Mouse (Mus musculus) layer of hippocampus, postnatal 25 days (tissue): ENCODE measurements around the gene Phactr2. TPM values are rescaled to one million over a fixed set of nuclear protein-coding genes. Genes with fewer than 3 reads are reported as not detected.

ENCODE experiments used
- DNase-seq, 2 experiments: peaks; one replicate each; pipeline ENCODE4 v3.0.0; 2022; ENCODE audit warnings: mixed read lengths in 2 of 2, low spot score in 1 of 2; ENCODE audit errors: extremely low spot score in 1 of 2
- total RNA-seq, 2 experiments: library from RNA; stranded (reverse); gene quantifications; 2 replicates each; pipeline ENCODE4 v1.2.3; 2021

Gene Phactr2
- total RNA-seq, 2 experiments from 2014 or later = 20.1 to 20.6 TPM

DNA sequence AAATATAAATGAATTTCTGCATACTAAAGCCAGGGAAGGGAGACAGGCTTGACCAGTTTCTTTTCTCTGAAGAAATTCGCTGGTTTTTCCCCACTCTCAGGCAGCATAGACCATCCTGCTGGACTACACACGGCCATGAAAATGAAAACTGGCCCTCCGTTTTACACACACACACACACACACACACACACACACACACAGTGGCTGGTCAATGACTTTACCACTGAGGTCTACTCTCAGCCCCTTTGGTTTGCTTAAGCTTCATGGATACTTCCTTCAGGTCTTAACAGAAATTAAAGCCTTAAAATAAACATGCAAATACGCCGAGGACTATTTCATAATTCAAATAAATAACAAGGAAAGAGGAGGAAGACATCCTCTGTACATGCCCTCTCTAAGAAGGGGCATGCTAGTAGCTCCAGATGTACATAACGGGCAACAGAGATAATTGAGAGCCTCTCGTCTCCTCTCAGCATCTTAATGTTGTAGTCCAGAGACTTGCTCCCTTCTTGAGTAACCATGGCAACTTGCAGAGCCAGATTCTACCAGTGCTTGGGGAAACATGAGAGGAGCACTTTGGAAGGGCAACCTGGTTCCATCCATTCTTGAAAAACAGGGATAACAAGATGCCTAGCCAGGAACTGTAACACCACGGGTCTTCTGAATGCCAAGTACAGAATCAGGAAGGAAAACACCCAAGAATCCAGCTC, 184.8 kb downstream of the Phactr2 start:
- DNase-seq = no peak

DNA sequence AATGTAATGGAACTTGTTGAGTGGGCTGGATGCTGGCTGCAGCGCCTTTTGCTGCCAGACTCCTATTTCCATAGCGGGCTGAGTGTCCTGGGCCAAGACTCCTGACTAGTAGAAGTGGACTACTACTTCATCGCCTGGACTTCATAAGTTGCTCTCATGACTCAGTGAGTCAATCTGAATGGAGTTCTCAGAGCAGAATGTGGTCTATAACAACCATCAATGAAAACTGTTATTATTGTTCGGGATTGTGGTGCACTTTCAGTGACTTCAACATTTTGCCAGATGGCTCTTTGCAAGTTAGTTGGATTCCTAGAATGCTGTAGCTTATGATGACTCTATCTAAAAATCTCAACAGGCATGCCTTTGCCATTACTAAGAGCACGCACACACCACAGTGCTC, 185.9 kb downstream of the Phactr2 start:
- DNase-seq = no peak

DNA sequence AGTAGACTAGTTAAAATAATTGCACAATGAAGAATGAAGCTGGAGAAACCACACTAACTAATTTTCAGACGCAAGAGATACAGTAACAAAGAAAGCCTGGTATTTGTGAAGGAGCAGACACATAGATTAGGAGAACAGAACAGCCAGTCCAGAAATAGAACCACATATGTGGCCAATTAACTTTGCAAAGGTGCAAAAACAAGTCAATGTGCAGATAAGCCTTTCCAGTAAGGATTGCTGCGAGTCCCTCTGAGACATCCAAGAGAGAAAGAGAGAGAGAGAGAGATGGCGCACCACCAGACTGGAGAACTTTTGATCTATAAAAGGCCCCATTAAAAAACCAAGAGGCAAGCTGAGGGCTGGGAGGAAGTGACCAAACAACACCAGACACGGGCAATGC, 190.8 kb downstream of the Phactr2 start:
- DNase-seq = no peak

DNA sequence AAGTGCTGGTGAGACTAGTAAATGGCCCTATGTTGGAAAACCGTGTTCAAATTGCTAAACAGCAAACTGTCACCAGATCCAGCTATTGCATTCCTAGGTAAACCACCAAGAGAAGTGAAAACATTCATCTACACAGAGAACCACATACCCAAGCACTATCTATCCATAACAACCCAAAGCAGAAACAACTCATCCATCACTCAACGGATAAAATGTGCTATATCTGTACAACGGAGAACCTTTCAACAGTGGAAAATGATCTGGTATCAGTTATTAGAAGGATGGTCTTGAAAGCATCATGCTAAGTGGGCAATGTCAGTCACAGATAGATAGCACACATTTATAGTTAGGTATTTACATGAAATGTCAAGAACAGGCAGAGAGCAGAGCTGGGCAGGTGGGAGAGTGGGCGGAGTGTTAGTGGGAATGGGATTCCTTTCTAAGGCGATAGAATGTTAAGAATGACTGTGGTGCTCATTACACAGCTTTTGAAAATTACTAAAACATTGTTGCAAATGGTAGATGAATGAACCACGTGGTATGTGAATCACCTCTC, 193.8 kb downstream of the Phactr2 start:
- DNase-seq = no peak

DNA sequence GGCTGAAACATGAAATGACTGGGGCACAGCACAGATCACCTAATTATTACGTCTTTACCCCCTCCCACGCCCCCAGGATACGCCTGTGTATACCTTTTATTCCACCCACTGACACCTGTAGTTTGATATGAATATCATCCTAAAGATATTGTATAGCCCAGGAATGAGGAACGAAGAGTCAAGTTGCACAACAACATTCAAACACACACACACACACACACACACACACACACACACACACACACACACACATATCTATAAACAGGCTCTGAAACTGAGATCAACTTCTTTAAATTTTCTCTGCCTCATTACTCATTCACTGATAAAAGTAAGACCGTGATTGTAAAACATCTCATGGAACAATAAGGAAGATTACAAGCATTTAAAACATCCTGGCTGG, 197.9 kb downstream of the Phactr2 start:
- no peak for DNase-seq

DNA sequence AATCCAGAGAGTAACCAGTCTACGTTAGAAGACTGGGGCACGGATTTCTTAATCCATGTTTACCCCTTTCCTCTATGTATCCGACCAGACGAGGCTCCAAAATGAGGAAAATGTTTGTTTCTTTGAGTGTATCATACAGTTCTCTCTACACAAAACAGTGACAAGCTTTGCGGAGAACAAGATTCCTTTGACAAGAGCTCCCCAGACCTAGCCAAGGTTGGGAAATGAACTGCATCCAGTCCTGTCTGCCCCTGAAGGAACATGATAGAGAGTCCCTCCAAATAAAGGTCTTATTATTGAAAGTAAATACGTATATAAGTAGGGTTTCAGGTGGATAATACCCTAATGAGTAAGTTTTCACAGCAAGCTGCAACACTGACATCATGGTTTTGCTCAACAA, 199.1 kb downstream of the Phactr2 start:
- DNase-seq = no peak

DNA sequence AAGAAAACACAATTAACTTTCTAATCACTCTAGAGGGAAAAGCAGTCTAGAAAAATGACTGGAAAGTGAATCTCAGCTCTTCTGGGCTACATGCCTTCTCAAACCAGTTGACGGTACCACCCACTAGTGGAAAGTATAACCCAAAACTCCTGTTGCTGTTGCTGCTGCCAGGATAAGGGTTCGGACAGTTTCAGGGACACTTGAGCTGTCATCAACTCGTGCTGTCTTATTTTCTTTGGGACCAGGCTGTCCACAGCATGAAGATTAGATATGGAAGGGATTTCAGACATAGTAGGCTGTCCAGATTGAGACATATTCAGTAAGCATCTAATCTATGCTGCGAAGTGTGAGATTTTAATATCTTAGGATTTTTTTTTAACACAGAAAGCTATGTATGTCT, 199.5 kb downstream of the Phactr2 start:
- DNase-seq = no peak

DNA sequence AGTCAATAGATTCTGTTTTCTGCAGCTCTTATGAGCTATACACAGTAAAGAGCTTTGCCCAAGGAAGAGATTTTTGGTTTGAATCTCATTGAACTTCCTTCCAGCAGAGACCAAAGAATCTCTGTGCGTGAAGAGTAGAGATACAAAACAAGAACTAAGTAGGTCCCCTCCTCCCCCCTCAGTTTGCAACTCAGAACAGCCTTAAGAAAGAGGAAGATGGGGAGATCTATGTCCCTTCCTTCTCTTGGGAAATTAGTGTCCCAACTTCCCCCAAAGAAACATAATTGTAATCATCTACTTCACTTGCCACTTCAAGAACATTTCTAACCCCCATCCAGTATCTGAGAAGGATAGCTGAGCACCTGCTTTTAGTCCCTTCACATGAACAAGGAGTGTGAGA, 200.5 kb downstream of the Phactr2 start:
- DNase-seq = no peak

DNA sequence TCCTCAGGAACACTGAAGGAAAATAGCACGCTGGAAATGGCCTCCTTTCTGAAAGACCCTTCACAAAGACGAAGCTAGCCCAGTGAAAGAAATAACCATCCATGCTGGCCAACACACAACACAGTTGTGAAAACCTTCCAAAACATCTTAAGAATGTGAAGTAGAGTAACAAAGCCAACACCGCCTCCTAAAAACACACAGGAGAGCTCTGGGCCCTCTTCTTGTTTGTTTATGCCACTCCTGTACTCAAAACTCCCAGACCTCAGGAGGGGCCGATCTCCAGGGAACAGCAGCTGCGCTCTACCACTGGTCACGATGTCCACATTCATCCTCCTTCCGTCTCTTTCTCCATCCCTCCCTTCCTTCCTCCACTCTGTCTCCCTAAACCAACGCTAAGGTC, 202.5 kb downstream of the Phactr2 start:
- no peak for DNase-seq

DNA sequence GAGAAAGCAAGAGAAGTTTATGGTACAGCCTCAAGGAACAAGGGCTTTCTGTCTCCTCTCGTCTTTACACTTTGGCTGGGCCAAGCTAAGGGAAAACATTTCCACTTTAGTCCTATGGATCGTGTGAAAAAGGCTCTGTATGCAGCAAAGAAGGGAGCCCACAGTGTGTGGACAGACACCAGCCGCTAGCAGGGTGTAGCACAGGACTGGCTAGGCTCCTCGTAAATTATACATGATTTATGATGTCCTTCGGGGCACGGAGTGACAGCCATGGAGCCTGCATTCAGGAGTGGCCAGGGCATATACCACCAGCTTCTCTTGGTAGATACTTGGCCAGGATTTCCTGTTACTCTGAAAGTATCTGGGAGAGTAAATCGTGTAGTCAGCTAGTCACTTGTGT, 203.1 kb downstream of the Phactr2 start:
- DNase-seq = no peak

DNA sequence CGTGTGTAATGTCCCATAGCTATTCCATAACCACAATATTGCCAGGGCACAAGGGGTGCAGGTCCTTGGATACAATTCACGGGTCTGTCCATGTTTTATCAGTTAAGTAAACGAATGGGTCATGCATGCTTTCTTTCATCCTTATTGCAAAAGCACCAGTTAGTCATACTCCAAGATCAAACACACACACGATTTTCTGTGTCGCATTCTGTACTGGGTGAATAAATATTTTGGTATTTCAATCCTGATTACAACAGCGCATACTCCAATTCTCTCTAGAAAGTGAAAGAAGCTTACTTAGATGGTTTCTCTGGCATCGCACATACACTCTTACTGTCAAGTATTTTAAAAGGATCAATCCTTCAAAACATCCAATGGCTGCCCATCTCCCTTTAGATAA, 203.9 kb downstream of the Phactr2 start:
- DNase-seq = no peak

DNA sequence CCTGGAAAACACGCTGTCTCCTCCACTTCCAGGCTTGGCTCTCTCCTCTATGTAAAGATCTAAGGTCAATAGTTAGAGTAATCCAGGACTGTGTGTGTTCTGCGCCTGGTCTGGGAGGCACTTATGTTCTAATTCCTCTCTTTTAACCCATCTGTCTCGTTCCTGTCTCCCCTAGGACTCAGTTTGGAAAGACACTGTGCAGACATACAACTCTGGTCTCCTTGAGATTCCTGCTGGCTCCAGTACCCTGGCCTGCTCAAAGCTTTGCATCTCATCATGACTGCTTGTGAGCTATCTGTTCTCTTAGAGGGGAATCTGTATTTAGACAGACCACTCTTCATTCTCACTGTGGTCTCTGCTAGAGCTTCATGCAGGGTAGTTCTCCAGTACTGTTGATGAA, 215.0 kb downstream of the Phactr2 start:
- DNase-seq = no peak

DNA sequence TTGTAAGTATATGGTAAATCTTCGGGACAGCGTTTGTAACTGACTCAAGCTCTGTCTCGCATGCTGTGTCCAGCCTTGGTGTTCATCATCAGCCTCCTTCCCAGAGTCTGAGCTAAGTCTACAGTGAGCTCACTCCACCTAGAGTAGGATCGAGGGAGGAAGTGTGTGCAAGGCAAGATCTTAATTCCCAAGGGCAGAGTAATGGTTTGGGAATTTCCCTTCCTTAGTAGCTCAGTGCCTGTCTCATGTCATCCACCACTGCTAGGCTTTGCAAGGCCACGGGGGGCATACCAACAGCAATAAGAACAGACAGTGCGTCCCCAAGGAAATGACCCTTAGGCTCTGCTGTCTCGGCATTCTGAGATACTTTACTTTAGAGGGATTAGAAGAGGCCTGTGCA, 218.0 kb downstream of the Phactr2 start:
- DNase-seq = no peak

DNA sequence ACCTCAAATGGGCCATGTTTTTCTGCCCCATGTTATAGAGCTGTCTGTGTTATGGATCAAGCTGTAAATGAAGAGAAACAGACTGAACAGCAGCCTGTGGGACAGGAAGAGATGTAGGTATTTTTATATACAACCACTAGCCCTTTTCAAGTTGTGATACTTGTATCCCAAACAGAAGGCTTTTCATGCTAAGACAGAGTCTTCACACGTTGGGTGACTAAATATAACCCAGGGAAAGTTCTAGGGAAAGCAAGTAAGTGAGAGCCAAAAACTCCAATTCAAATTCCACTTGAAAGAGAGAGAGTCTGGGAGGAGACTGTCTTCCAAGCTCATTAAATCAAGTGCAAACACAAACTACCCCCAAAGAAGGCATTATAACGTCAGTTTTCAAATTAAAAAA, 223.9 kb downstream of the Phactr2 start:
- DNase-seq = no peak

DNA sequence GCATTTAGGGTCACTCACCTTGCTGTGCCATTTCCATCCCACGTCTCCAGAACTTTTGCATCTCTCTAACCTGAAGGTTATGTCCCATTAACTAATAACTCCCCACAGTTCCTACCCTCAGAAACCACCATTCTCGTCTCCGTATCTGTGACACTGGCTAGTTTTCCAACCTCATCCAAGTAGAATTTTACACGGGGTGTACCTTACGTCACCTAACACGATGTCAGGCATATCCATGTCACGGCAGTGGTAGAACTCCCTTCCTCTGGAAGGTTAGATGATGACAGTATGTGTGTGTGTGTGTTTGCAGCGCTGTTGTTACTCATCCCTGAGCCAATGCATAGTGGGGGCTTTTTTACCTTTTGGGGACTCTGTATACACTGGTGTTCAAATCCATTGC, 225.1 kb downstream of the Phactr2 start:
- no peak for DNase-seq

DNA sequence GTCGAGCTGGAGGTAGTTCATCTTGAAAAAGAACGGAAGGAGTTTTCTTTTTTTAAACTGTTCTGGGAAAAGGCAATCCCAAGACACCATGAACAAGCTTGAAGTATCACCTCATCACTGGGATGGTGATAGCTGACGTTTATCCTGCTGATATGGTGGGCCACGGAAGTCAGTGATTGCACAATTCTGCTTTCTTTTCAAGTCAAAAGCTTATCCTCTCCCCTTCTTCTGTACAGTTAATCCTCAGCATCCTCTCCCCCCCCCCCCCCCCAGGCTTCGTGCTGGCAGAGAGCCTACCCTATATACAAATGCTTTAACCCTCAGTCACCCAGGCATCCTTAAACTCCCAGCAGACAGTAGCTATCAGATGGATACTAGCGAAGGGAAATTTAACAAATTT, 228.5 kb downstream of the Phactr2 start:
- no peak for DNase-seq

DNA sequence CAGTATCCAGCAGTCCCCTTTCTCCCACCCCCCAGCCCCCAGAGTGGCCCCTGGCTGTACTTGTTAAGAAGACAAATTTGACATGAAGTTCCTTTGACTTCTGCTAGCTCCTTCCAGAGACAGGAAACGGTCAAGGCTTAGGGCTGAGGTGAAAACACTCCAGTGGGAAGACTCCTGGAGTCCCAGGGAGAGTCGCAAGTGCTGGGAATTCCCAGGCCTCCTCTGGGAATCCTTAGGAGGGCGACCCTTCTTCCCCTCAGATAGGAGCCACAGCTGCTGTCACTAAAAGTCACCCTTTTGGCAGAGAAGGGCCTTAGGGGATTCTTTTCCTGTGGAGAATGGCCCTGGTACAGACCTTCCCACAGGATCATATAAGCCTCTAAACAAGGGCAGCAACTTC, 230.0 kb downstream of the Phactr2 start:
- no peak for DNase-seq

DNA sequence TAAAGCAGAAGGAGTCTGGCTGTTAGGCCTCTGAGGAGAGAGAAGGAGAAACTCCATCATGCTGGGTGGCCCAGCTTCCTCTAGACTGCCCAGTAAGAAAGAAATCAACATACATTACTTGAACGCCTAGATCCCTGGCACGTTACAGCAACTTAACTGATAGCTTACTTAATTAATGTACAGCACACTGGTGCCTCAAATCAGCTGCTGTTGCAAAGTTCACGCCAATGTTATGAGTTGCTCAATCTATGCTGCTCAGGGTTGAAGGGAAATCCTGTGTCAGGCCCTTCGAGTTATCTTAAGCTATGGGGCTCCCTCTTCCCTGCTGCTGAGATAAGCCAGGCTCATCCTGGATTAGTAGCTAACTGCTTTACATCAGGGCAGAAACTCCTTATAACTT, 233.8 kb downstream of the Phactr2 start:
- DNase-seq = no peak

DNA sequence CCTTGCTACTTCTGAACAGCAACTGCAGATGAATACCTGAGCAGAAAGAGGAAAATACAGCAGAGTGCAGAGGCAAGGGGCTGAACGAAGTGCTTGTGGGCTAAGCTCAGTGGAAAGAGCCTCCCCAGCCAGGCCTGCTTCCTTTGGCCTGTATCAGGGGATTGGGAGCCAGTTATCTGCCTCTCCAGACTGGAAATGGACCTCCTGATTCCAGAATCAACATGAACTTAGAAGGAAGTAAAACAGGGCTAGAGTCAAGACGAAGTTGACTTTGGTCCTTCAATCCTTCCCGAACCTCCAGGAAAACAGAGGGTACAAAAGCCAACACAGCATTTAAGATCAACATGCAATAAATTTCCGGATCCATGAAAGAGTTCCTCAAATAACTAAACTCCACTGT, 236.0 kb downstream of the Phactr2 start:
- no peak for DNase-seq

DNA sequence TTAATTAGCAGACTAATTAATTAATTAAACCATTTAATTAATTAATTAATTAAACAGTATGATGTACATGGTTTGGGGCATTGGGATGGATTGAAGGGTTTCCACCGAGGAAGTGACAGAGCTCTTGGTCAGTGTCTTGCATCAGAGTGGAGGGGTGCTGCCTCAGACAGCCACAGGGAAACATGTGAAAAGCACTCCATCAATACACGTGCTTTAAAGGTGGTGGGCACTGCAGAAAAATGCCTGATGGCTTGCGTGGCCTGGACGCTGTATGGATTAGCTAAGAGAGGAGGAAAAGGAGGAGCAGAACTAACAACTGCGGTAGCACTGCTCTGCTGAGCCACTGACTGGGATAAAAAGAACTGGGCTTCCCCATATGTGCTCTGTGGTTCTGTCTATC, 237.3 kb downstream of the Phactr2 start:
- no peak for DNase-seq

DNA sequence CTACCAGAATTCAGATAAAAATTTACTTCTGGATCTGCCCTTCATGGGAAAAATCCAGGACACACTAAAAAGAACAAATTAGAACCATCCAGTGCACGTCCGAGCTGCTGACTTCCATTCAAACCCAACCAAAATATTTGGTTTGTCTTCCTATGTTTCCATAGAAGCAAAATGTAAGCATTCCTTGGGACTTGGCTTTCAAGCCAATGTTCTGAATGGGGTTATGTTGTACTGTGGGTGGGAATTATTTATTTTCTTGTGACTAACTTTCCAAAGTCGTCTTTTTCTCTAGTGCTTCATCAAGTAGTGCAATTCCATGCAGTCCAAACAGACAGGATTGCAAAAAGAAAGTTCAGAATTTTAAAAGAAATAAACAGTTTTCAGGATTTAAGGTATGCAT, 239.7 kb downstream of the Phactr2 start:
- DNase-seq = no peak

DNA sequence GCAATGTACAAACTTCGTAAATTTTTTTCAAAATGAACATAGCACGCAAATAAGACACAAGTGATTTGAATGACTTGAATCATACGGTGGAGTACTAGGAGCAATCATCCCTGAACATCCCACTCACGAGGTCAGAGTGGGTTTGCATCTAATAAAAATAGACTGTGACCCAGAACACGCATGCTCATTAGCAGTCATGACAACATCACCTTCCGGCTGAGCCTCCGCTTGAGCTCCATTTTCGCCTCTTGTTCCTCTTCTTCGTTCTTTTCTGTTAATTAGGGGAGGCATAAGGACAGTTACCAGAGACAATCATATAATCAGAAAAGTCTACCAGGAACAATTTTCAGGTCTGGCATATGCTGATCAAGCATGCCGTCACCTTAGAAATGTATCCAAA, 240.3 kb downstream of the Phactr2 start:
- no peak for DNase-seq

DNA sequence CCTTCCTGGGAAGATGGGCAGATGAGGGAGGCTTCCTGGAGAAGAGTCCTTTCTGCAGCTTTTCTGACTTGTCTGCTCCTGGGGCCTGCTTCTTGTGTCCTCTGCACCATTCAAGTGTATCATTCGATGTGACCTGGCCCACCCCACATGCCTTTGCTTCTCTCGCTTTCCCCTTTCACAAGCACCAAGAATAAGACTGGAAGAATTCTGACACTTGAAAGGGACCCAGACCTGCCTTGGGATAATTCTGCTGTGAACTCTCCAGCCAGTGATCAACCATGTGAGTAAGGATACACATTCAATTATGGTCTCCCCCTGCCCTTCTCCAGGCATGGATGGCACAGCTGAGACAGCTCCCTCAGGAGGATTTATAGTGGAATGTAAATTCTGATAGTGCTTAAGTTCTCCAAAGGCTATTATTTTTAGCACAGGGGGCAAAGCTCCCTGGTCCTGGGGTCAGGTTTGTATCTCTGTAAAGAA, 241.0 kb downstream of the Phactr2 start:
- DNase-seq = no peak
